Mouse (Mus musculus): ENCODE measurements around the gene Thnsl2.

Gene Thnsl2

DNA sequence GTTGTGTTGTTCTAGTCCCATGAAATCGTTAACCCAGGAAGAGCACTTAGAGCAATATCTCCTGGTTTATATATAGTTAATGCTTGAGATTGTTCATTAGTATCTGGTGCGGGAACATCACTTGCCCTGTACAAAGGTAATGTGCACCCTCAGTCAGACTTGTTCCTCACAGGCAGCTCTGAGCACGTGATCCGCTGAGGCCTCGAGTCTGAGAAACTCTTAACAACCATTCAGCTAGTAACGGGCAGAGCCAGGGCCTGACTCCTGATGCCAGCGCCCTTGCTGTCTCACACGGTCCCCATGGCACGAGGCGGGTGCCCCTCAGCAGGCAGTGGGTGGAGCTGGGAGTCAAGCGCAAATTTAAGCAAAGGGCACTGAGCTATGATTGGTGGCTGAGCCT, 10.7 kb downstream of the Thnsl2 start:
- DNase-seq (ENCODE audit: low read depth, low spot score), result no peak

DNA sequence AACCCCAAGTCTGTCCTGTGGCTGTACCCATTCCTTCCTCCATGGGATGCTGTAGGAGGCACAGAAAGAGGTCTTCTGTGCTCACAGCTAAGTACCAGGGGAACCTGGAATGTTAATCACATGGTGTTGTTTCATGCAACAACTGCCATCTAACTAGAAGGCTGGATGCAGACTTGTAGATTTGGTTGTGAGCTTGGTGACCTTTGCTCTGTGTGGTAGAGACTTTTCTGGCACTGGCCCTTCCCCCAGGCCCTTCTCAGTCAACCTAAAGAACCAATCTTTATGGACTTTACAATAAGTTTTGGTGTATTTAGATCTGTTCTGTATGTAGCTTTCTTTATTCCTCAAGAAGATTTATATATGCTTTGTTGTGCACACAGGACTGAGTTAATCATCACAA, 13.2 kb downstream of the Thnsl2 start:
- no peak for DNase-seq (ENCODE audit: low read depth, low spot score)

DNA sequence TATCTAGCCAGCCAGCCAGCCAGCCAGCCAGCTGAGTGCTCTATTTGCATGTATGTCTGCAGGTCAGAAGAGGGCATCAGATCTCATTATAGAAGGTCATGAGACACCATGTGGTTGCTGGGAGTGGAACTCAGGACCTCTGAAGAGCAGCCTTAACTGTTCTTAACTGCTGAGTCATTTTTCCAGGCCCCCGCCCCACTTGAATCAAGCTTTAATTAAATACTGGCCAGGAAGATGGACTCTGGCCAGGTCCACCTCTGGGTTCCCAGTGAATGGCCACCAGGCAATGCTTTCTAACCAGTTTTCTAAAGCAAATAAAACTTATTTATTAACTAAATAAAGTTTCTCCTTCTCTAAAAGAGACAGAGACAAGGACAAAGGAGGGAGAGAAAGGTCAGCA, 14.0 kb downstream of the Thnsl2 start:
- no peak for DNase-seq (ENCODE audit: low read depth, low spot score)

DNA sequence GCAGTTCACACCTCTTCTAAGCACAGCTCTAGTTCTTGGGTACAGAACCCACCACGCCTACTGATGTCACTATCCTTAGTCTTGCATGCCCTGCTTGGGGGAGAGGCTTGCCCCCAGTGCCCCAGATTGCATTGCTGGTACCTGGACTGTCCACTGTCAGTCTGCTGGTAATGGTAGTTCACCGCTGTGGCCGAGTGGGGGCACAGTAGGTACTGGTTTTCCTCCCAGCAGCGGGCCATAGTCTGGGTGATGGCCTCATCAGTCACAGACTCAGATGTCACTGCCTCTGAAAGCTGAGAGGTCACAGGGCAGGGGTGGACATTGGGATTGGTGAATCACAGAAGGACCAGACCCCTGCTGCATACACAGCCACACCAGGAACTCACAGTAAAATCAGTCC, 15.2 kb downstream of the Thnsl2 start:
- no peak for DNase-seq (ENCODE audit: low read depth, low spot score)

DNA sequence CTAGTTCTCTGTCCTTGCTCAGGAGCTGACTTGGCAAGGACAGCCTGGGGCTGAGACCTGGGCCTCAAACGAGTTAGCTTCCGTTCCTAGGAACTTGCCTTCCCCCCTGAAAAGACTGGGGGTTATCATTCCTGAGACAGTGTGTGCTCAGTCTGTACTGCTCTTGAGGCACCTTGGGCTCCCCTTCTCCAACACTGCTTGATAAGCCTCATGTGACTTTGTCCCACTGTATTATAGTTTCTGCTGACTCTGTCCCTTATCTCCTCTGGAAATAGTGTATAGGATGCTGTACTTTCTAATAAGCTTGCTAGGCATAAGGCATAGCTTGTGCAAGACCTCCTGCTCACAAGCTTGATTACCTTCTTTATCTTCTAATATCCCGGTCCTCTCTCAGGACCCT, 17.9 kb downstream of the Thnsl2 start:
- no peak for DNase-seq (ENCODE audit: low read depth, low spot score)

DNA sequence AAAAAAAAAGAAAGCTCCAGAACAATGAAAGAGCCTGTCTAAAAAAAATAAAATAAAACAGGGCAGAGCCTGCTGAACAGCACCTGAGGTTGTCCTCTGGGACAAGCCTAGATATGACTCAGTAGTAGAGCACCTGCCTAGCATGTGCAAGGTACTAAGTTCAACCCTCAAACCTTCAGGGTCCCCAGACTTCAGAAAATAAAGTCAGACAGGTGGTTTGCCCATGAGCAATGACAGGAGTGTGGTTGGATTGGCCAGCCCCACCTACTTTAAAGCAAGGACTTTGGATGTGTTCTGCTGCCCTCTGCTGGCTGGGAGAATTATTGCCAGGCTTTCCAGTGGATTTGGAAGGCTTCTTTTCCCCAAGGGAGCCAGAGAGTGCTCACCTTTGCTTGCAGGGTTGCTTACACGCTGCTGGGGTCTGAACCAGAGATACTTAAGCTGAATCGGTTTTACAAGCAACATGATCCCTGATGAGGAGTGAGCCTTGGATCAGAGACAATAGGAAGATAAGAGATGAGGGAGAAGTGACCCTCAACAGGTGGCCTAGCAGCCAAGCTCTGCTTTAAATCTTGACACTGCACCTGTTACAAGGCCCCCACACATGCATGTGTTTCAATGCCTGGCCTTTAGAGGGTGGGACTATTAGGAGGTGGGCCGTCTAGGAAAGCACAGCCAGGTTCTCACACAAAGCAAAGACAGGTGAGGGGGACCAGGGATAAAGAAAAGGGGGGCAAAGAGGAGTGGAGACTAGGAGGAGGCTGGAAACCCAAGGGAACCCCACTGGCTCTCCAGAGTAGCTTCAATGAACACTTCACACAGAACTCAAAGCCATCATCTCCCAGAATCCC, 19.0 kb downstream of the Thnsl2 start:
- DNase-seq (ENCODE audit: low read depth, low spot score), result peak; percentile 87

DNA sequence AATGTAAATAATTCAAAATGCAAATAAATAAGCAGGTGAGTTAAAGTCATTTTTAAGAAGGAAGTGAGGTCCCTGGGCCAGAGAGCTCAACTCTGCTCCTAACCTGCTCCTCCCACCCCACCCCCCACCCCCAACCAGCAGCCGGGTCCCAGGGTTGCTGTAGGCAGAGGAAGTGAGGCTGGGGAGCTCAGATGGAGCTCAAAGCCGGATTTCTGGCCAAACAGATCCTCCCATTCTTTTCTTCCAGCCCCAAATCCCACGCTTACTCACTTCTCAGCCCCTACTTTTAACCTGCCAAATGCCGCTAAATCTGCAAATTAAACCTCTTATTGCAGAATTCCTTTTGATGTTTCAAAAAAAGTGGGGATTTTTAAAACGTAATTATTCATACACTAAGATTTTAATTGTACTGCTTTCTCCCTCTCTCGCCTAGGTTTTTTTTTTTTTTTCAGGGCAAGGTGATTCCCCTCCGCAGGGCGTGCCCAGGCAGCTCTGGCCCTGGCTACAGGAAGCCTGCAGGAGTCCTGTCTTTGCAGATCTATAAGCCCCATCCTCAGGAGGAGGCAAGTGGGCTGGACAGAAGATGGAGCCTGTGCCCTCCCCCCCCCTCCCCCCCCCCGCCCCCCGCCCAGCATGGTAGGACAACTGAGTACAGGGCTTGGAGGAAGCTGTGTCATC, 24.5 kb downstream of the Thnsl2 start:
- DNase-seq (ENCODE audit: low read depth, low spot score), result peak; percentile 7

DNA sequence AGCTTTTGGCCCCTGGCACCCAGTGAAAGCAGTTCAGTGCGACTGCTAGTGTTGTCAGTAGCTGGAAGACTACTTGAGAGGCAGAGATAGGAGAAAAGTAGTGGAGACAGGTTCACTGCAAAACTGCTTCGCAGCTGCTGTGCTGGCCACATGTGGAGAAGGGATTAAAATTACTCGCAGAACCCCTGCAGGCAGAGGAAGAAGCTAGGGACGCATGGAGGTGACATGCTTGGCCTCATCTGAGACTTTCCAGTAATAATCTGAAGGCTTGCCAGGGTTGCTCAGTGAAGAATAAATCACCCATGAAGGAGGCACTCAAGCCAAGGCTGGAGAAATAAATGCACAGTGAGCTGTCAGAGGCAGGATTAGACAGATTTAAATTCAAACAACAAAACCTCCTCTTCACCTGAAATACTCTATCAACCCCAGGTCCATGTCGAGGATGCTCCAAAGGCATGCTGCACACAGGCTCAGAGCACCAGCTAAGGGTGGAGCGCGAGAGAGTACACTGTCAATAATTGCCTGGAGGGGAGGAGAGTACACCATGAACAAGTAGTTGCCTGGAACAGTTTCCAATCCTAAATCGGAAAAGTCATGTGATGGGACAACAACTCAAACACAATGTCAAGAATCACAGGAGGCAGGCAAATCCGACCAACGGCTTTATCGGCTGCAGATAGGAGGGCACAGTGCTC, 32.7 kb downstream of the Thnsl2 start:
- DNase-seq (ENCODE audit: low read depth, low spot score), result peak; percentile 24

DNA sequence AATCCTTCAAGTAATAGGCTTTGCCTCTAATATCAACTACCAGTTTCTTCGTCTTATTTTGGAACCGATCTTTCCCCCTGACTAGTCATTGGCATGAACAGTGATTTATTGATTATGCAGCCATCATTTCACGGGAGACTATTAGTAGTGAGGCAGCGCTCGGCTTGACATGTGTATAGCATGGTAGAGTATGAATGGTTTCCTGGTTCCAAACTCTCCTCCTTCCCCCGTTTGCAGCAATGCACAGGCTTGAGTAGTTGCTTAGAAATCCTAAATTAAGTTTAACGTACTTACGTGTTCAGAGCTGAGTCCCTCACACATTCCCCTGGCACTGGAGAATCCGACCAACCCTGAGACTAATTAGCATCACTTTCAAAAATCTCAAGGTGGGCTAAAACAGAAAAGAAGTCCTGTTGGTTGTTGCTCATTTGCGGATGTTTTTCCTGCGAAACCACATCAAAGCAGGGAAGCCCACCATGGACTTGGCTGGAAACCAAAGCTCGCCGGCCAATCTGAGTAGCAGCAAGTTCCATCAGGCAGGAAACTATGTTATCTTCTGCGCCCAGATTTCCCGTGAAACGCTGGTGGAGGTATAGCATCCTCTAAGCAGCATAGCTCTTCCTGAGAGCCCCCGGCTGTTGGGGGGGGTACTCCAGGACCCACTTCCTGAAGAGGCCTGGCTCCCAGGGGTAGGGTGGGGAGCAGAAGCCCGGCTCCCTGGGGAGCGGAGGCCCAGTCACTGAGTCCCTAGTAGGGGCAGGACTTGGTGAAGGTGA, 37.9 kb downstream of the Thnsl2 start:
- DNase-seq (ENCODE audit: low read depth, low spot score), result no peak

DNA sequence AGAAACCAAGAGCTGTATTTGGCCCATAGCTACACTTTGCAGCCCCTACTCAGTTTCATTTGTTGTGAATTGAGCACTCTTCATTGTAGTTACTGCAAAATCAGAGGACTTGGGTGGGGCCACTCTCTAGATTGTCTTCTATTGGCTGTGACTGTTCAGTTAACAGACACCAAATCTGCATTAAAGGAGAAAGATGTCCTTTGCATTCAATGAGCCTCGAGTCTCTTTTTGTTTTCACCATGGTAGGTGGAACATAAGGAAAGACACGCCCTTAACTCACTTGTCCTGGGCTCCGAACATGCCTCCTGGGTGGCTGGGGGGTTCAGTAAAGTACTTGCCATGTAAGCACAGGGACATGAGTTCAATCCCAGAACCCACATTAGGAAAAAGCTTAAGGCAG, 48.1 kb downstream of the Thnsl2 start:
- DNase-seq (ENCODE audit: low read depth, low spot score), result no peak

DNA sequence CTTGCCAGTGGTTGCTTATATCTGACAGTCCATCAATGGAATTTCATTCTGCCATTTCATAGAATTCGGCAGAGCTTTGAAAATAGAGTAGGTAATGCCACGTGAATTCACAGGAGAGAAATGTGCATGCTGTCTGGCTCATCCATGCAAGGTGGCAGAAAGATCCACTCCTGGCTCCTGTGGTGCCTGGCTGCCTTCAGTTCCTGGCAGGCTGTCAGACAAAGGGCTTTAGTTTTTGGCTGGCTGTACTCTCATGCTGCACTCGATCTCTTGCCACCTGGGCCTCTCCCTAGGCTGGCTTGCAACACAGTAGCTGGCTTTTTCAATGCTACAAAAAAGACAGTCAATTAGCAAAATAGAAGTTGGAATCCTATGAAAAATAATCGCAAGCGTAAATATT, 49.5 kb downstream of the Thnsl2 start:
- DNase-seq (ENCODE audit: low read depth, low spot score), result peak; percentile 95

DNA sequence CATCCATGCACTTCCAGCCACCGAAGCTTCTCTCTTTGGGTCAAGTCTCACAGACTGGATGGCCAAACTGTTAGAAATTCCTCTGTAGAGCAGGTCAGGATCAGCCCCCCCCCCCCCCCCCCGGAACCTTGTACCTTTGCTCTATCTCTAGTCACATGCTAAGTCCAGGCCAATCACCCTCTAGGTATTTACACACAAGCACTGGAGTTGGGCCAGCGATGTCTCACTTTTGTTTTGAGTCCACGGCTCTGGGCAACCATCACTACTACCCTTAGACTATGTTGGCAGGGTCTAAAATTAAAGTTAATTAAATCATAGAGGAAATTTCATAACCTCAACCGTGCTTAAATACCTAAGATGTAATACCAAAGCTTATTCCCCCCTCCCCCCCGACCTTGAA, 50.6 kb downstream of the Thnsl2 start:
- DNase-seq (ENCODE audit: low read depth, low spot score), result no peak

DNA sequence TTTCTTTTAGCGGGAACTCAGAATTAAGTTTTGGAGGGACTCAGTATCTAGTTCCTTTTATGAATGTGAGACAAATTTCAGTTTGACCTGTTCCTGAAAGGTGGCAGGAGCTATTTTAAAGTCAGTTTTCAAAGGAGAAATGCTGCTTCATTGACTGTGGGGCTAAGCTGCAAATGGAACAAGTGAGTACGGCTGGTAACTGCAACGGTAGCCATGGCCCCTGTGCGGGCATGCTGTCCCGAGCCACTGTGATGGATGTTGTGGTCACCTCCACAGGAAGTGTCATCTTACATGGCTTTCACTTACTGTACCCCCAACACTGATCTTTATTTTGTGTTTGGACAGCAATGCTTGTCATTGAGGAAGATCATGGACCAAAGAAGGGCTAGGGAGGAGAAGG, 53.8 kb downstream of the Thnsl2 start:
- no peak for DNase-seq (ENCODE audit: low read depth, low spot score)

DNA sequence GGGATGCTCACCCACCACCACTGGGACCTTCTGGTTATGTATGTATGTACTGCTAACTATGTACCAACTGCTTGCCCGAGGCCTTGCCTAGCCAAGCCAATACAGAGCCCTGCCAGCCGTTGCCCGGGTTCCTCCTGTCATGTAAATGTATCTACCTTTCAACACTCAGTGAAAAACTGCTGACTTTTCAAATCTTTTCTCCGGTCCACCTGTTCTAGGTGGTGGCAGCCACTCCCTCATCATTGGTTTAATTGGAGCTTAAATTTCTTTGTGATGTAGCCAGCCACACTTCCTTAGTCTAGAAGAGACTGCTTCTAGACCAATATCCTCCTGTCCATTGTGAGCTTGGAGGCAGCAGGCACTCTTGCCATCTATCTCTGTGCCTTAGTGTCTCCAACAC, 54.5 kb downstream of the Thnsl2 start:
- DNase-seq (ENCODE audit: low read depth, low spot score), result no peak

DNA sequence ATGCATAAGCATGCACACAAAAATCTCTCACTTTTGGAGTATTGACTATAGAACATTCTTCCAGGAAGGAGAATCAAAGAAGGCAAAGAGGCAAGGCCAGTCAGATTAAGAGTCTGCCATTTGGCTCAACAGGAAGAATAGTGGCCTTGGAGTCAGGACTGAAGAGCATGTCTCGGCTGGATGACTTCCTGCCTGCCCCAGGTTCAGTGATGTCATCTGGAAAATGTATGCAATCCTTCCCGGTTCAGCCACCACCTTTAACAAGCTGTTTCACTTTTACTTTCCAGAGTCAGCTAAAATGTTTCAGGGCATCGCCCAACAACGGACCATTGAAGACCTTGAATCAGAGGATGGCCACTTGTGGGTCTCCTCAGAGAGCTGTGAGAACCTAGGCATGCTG, 55.2 kb downstream of the Thnsl2 start:
- no peak for DNase-seq (ENCODE audit: low read depth, low spot score)

DNA sequence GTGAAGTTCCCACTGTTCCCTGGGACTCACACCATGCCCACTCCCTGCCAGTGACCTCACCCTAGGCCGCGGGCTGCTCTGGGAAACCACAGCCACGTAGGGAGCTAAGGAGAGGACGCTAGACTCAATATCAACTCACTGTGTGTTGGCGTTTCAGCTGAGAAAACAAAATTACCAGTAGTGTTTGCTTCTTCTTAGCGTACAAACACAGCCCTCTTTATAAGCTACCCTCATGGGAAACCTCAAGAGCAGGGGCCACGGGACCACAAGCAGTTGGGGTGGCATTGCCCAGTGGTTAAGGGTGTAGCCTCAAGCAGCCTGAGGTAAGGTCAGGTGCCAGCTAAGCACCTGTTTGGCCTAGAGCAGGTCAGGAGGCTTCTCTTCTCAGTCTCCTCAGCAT, 60.8 kb downstream of the Thnsl2 start:
- DNase-seq (ENCODE audit: low read depth, low spot score), result no peak

DNA sequence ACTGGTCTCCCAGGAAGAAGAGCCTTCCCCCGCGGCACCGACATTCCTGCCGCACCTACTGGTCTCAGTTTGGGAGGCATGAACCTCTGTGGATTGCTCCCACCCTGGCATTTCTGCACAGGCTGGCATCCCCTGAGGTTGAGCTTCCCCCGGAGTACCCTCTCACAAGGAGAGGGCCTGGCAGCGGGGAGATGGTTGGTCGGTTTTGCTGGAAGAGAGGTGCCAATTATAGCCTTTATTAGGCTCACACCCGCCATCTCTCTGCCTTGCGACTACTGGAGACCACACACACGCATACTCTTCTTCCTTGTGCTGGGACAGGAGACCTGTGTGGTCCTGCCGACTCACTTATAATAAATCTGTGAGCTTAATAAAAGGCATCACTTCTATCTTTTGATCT, 62.2 kb downstream of the Thnsl2 start:
- no peak for DNase-seq (ENCODE audit: low read depth, low spot score)

DNA sequence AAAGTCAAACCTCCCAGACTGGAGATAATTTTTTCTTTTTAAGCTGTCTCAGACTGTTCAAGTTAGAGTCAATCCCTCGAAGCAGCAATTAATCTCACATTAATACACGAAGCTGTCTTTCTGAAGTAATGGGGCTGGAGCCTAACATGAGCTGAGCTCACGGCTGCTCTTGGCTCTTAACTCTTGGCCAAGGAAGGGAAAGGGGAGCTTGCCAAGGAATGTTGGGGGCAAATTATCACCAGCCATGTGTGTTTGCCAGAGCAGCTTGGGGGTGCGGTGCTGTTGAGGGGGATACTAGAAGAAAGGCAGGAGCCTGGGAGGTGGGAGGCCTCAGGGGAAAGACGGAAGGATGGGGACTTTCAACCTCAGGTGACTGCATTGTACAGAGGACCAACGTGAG, 63.0 kb downstream of the Thnsl2 start:
- DNase-seq (ENCODE audit: low read depth, low spot score), result no peak

All from brain, adult 2 months (tissue).